In the genomic region with DNA sequence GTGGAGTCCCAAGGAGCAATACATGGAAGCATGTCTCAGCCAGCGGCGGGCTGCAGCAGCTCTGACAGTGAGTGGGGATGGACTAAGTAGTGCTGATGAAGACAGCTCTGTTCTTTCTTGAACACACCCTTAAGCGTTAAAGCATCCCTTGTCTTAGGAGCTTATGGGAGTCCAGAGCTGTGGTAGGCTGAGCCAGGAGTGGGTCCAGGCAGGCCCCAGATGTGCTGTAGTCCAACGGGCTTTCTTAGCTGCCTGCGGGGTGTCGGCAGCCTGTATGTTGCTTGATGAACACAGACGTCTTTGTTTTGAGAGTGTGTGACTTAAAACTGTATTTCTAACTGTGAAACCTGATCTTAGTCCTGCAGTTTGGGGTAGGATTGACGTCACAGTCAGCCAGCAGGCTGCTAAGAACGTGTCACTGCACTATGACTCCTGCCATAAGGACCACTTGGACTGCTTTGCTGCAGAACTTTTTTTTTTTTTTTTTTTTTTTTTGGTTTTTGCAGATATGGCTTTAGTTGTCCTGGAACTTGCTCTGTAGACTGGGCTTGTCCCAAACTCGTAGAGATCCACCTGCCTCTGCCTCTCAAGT, we compare ENCODE assay signal across 12 mouse cellular contexts.
A peak's percentile ranks its signal among the peaks of the same experiment; 100 is the strongest.
DNase-seq lines count a peak whose midpoint lies in the region; ATAC-seq and TF ChIP-seq lines count a peak whose summit lies in the region.
"Had no signal": no experiment of that assay in that cellular context is flagged by ENCODE, and none has a peak within 500 bp of the region (broad histone marks: within the 10 kb centered on the region; RNA-seq: fewer than 3 reads in every experiment).

No protein-coding gene starts in this region.

- H3K27ac ChIP-seq in embryonic facial prominence, embryonic 11.5 days (replicated peaks; ENCODE audit: low read depth, low read length): no peak overlapping the region
- H3K27ac ChIP-seq in forebrain, embryonic 10.5 days: peak overlapping the region; percentile 31
- peak overlapping the region; percentile 46; the same call in 1 of the 2 replicates for H3K27ac ChIP-seq in hindbrain, embryonic 13.5 days
- no peak overlapping the region for H3K27ac ChIP-seq in kidney, adult 2 months (ENCODE audit: insufficient read depth, low read depth, low read length)
- H3K27ac ChIP-seq: heart, embryonic 13.5 days had no signal

- no peaks in the 10 kb centered on the region for H3K4me1 ChIP-seq in embryonic facial prominence, embryonic 11.5 days (ENCODE audit: control insufficient read depth, insufficient read depth, low read length)
- H3K4me1 ChIP-seq in forebrain, embryonic 10.5 days: peaks cover 36% of the 10 kb centered on the region
- H3K4me1 ChIP-seq in hindbrain, embryonic 13.5 days (replicated peaks): peaks cover 30% of the 10 kb centered on the region
- peaks cover 7% of the 10 kb centered on the region; the same call in 1 of the 2 replicates for H3K4me1 ChIP-seq in kidney, adult 2 months (ENCODE audit: control insufficient read depth, insufficient read depth, low read length)
- H3K4me1 ChIP-seq: heart, embryonic 13.5 days had no signal

- H3K36me3 ChIP-seq in embryonic facial prominence, embryonic 11.5 days (replicated peaks; ENCODE audit: control insufficient read depth, insufficient read depth, low read depth, low read length): no peaks in the 10 kb centered on the region
- H3K36me3 ChIP-seq in forebrain, embryonic 10.5 days (replicated peaks): peaks cover 61% of the 10 kb centered on the region
- H3K36me3 ChIP-seq in hindbrain, embryonic 13.5 days: no peaks in the 10 kb centered on the region
- H3K36me3 ChIP-seq in kidney, adult 2 months (ENCODE audit: control insufficient read depth, insufficient read depth, low read length): no peaks in the 10 kb centered on the region

- no peaks in the 10 kb centered on the region for H3K27me3 ChIP-seq in embryonic facial prominence, embryonic 11.5 days (ENCODE audit: control insufficient read depth, insufficient read depth, low read length)
- no peaks in the 10 kb centered on the region for H3K27me3 ChIP-seq in forebrain, embryonic 10.5 days (ENCODE audit: poor library complexity, severe bottlenecking)
- H3K27me3 ChIP-seq in hindbrain, embryonic 13.5 days: no peaks in the 10 kb centered on the region
- no peaks in the 10 kb centered on the region for H3K27me3 ChIP-seq in kidney, adult 2 months (replicated peaks; ENCODE audit: control insufficient read depth, insufficient read depth, low read length)
- H3K27me3 ChIP-seq: heart, embryonic 13.5 days; Patski had no signal

- ATAC-seq in embryonic facial prominence, embryonic 11.5 days (replicated peaks; ENCODE audit: insufficient number of reproducible peaks, low FRiP score, low TSS enrichment, low read depth): peak; percentile 76; the same call in 1 of the 2 replicates
- ATAC-seq in hindbrain, embryonic 13.5 days (ENCODE audit: low FRiP score): no peak
- ATAC-seq: Patski had no signal

- no peak overlapping the region for H3K9ac ChIP-seq in embryonic facial prominence, embryonic 11.5 days (replicated peaks; ENCODE audit: low read length)
- H3K9ac ChIP-seq in hindbrain, embryonic 13.5 days: peak overlapping the region; percentile 19
- H3K9ac ChIP-seq: heart, embryonic 13.5 days had no signal

- WGBS in embryonic facial prominence, embryonic 11.5 days: 36% methylated on average over 10 of the region's 10 CpGs
- 47% methylated on average over 10 of the region's 10 CpGs for WGBS in forebrain, embryonic 10.5 days
- 58% methylated on average over 10 of the region's 10 CpGs for WGBS in hindbrain, embryonic 13.5 days
- WGBS in kidney, adult 2 months: 80% methylated on average over 10 of the region's 10 CpGs

- H3K4me2 ChIP-seq in embryonic facial prominence, embryonic 11.5 days (ENCODE audit: low read depth, low read length): no peak overlapping the region
- no peak overlapping the region for H3K4me2 ChIP-seq in hindbrain, embryonic 13.5 days
- H3K4me2 ChIP-seq: heart, embryonic 13.5 days had no signal

- TF ChIP-seq POLR2A in kidney, adult 2 months (IDR thresholded peaks at IDR 0.05; ENCODE audit: low read depth, low read length): no peak

- TF ChIP-seq CTCF in kidney, adult 2 months (conservative IDR thresholded peaks at IDR 0.05; ENCODE audit: insufficient read depth, insufficient read length, low read depth, low read length): no peak

- peak; percentile 44 for DNase-seq in embryonic facial prominence, embryonic 11.5 days (ENCODE audit: low spot score)
- peak; percentile 38 for DNase-seq in forebrain, embryonic 10.5 days (ENCODE audit: extremely low spot score, low spot score)
- peak; percentile 34 for DNase-seq in neural tube, embryonic 10.5 days (ENCODE audit: extremely low spot score, low spot score)
- DNase-seq in kidney, adult 2 months: no peak
- DNase-seq in gastrocnemius, adult 18-20 months (ENCODE audit: low spot score): no peak
- no peak for DNase-seq in layer of hippocampus, postnatal 25 days (ENCODE audit: extremely low spot score in 1 of 2, low spot score in 1 of 2)
- DNase-seq: cerebellum, adult 9-10 months; gastrocnemius, postnatal 14 days; right cerebral cortex, adult 18-20 months had no signal

- H3K4me3 ChIP-seq in embryonic facial prominence, embryonic 11.5 days (ENCODE audit: low read depth, low read length): no peak overlapping the region
- no peak overlapping the region for H3K4me3 ChIP-seq in forebrain, embryonic 10.5 days
- no peak overlapping the region for H3K4me3 ChIP-seq in hindbrain, embryonic 13.5 days
- no peak overlapping the region for H3K4me3 ChIP-seq in kidney, adult 2 months (ENCODE audit: insufficient read depth, low read depth, low read length)
- H3K4me3 ChIP-seq: heart, embryonic 13.5 days had no signal

- no peaks in the 10 kb centered on the region for H3K9me3 ChIP-seq in embryonic facial prominence, embryonic 11.5 days (replicated peaks; ENCODE audit: control insufficient read depth, low read length)
- H3K9me3 ChIP-seq in forebrain, embryonic 10.5 days: no peaks in the 10 kb centered on the region
- no peaks in the 10 kb centered on the region for H3K9me3 ChIP-seq in hindbrain, embryonic 13.5 days
- H3K9me3 ChIP-seq: heart, embryonic 13.5 days had no signal

Comparison
In these comparisons a context has a peak if more than half of its experiments do, and no peak if none do; other contexts are left out.
1. DNase-seq: peak in embryonic facial prominence, embryonic 11.5 days (single experiment), forebrain, embryonic 10.5 days (single experiment) and neural tube, embryonic 10.5 days (single experiment); none in kidney, adult 2 months (single experiment), gastrocnemius, adult 18-20 months (single experiment) and layer of hippocampus, postnatal 25 days (0 of 2).
2. H3K27ac ChIP-seq: peak in forebrain, embryonic 10.5 days (single experiment) and hindbrain, embryonic 13.5 days (single experiment); none in embryonic facial prominence, embryonic 11.5 days (single experiment) and kidney, adult 2 months (single experiment).